Mouse (Mus musculus): Measurements from ENCODE around the gene Tmc8. TPM values are rescaled to one million over a fixed set of nuclear protein-coding genes. Genes with fewer than 3 reads are reported as not detected.
A peak's percentile ranks its signal among the peaks of the same experiment; 100 is the strongest.
"Not testable (repeated sequence)": the region's sequence is repeated elsewhere in the genome, so short reads cannot be mapped to it uniquely, and the experiment has no call there.

Gene Tmc8
- polyA plus RNA-seq, 1 experiment from 2014 or later, result 10.0 TPM

GRCm38 (mm10) chr11:117828149-117828887, 46.4 kb downstream of the Tmc8 start:
- H3K4me2 ChIP-seq (replicated peaks; ENCODE audit: low read depth), result no peak overlapping the region
- no peaks in the 10 kb centered on the region for H3K9me3 ChIP-seq (ENCODE audit: control insufficient read depth, low read length)
- no peaks in the 10 kb centered on the region for H3K27me3 ChIP-seq (ENCODE audit: control insufficient read depth, insufficient read depth, low read length)
- peak overlapping the region; percentile 87 for H3K27ac ChIP-seq (replicated peaks)
- peaks cover 10% of the 10 kb centered on the region for H3K4me1 ChIP-seq (replicated peaks; ENCODE audit: control insufficient read depth, insufficient read depth)
- H3K36me3 ChIP-seq (ENCODE audit: control insufficient read depth, insufficient read depth, low read length), result no peaks in the 10 kb centered on the region
- TF ChIP-seq CTCF (IDR thresholded peaks at IDR 0.05; ENCODE audit: low read depth) (no peak), EP300 (optimal IDR thresholded peaks at IDR 0.05) (no peak)
- no peak for ATAC-seq (ENCODE audit: low FRiP score, low TSS enrichment)
- peak overlapping the region; percentile 31; the same call in 1 of the 2 replicates for H3K9ac ChIP-seq (ENCODE audit: low read length)
- 53% methylated on average over 18 of the region's 18 CpGs for WGBS
- peak; percentile 70 for DNase-seq (ENCODE audit: low spot score)
- no peak overlapping the region for H3K4me3 ChIP-seq (ENCODE audit: low read depth, low read length)

- Histone ChIP-seq H3K4me2 (replicated peaks; ENCODE audit: low read depth) (no peak overlapping the region), H3K36me3 (ENCODE audit: control insufficient read depth, insufficient read depth, low read length) (no peaks in the 10 kb centered on the region), H3K4me1 (replicated peaks; ENCODE audit: control insufficient read depth, insufficient read depth) (peaks cover 10% of the 10 kb centered on the region), H3K27ac (replicated peaks) (peak overlapping the region; percentile 87), H3K27me3 (ENCODE audit: control insufficient read depth, insufficient read depth, low read length) (no peaks in the 10 kb centered on the region), H3K9me3 (ENCODE audit: control insufficient read depth, low read length) (no peaks in the 10 kb centered on the region), H3K4me3 (ENCODE audit: low read depth, low read length) (no peak overlapping the region), H3K9ac (ENCODE audit: low read length) (peak overlapping the region; percentile 31; the same call in 1 of the 2 replicates)
- no peak for TF ChIP-seq EP300 (optimal IDR thresholded peaks at IDR 0.05)
- TF ChIP-seq CTCF (IDR thresholded peaks at IDR 0.05; ENCODE audit: low read depth), result no peak
- no peak for ATAC-seq (ENCODE audit: low FRiP score, low TSS enrichment)
- DNase-seq (ENCODE audit: low spot score), result peak; percentile 69
- WGBS, result 29% methylated on average over 9 of the region's 9 CpGs
Observed at GRCm38 (mm10) chr11:117828888-117829604, 47.2 kb downstream of the Tmc8 start.

- DNase-seq (ENCODE audit: low spot score) (no peak), ATAC-seq (ENCODE audit: low FRiP score, low TSS enrichment) (no peak)
- Histone ChIP-seq H3K27me3 (ENCODE audit: control insufficient read depth, insufficient read depth, low read length) (no peaks in the 10 kb centered on the region), H3K4me3 (ENCODE audit: low read depth, low read length) (no peak overlapping the region), H3K9ac (ENCODE audit: low read length) (no peak overlapping the region), H3K4me2 (replicated peaks; ENCODE audit: low read depth) (no peak overlapping the region), H3K9me3 (ENCODE audit: control insufficient read depth, low read length) (no peaks in the 10 kb centered on the region), H3K27ac (replicated peaks) (peak overlapping the region; percentile 87), H3K4me1 (replicated peaks; ENCODE audit: control insufficient read depth, insufficient read depth) (peaks cover 10% of the 10 kb centered on the region), H3K36me3 (ENCODE audit: control insufficient read depth, insufficient read depth, low read length) (no peaks in the 10 kb centered on the region)
- no peak for TF ChIP-seq EP300 (optimal IDR thresholded peaks at IDR 0.05)
- TF ChIP-seq CTCF (IDR thresholded peaks at IDR 0.05; ENCODE audit: low read depth), result no peak
- WGBS, result 47% methylated on average over 2 of the region's 2 CpGs
Observed at GRCm38 (mm10) chr11:117829671-117830215, 47.9 kb downstream of the Tmc8 start.

GRCm38 (mm10) chr11:117830401-117830800, 48.5 kb downstream of the Tmc8 start:
- Histone ChIP-seq H3K27me3 (ENCODE audit: control insufficient read depth, insufficient read depth, low read length) (no peaks in the 10 kb centered on the region), H3K9ac (ENCODE audit: low read length) (no peak overlapping the region), H3K27ac (replicated peaks) (peak overlapping the region; percentile 87), H3K4me1 (replicated peaks; ENCODE audit: control insufficient read depth, insufficient read depth) (peaks cover 10% of the 10 kb centered on the region), H3K9me3 (ENCODE audit: control insufficient read depth, low read length) (no peaks in the 10 kb centered on the region), H3K4me3 (ENCODE audit: low read depth, low read length) (no peak overlapping the region), H3K36me3 (ENCODE audit: control insufficient read depth, insufficient read depth, low read length) (no peaks in the 10 kb centered on the region), H3K4me2 (replicated peaks; ENCODE audit: low read depth) (no peak overlapping the region)
- TF ChIP-seq CTCF (IDR thresholded peaks at IDR 0.05; ENCODE audit: low read depth) (no peak), EP300 (optimal IDR thresholded peaks at IDR 0.05) (no peak)
- no peak for DNase-seq (ENCODE audit: low spot score)
- ATAC-seq (ENCODE audit: low FRiP score, low TSS enrichment), result peak; percentile 9; the same call in 1 of the 2 replicates
- WGBS, result 50% methylated on average over 9 of the region's 9 CpGs

- peak; percentile 69 for ATAC-seq (ENCODE audit: low FRiP score, low TSS enrichment)
- H3K9me3 ChIP-seq (ENCODE audit: control insufficient read depth, low read length), result no peaks in the 10 kb centered on the region
- peak; percentile 89 for DNase-seq (ENCODE audit: low spot score)
- H3K4me1 ChIP-seq (replicated peaks; ENCODE audit: control insufficient read depth, insufficient read depth), result peaks cover 10% of the 10 kb centered on the region
- H3K4me3 ChIP-seq (ENCODE audit: low read depth, low read length), result peak overlapping the region; percentile 19
- TF ChIP-seq CTCF (IDR thresholded peaks at IDR 0.05; ENCODE audit: low read depth), result peak; percentile 85
- TF ChIP-seq EP300 (optimal IDR thresholded peaks at IDR 0.05), result no peak
- H3K27me3 ChIP-seq (ENCODE audit: control insufficient read depth, insufficient read depth, low read length), result no peaks in the 10 kb centered on the region
- H3K27ac ChIP-seq (replicated peaks), result peak overlapping the region; percentile 49
- H3K9ac ChIP-seq (ENCODE audit: low read length), result no peak overlapping the region
- H3K36me3 ChIP-seq (ENCODE audit: control insufficient read depth, insufficient read depth, low read length), result no peaks in the 10 kb centered on the region
- 24% methylated on average over 28 of the region's 28 CpGs for WGBS
- H3K4me2 ChIP-seq (replicated peaks; ENCODE audit: low read depth), result peak overlapping the region; percentile 49
Observed at GRCm38 (mm10) chr11:117832086-117832969, 50.5 kb downstream of the Tmc8 start.

GRCm38 (mm10) chr11:117833509-117833908, 51.6 kb downstream of the Tmc8 start:
- not testable (repeated sequence) for H3K36me3 ChIP-seq (ENCODE audit: control insufficient read depth, insufficient read depth, low read length); H3K4me1 ChIP-seq (replicated peaks; ENCODE audit: control insufficient read depth, insufficient read depth); H3K4me2 ChIP-seq (replicated peaks; ENCODE audit: low read depth); ATAC-seq (ENCODE audit: low FRiP score, low TSS enrichment); H3K9ac ChIP-seq (ENCODE audit: low read length); H3K4me3 ChIP-seq (ENCODE audit: low read depth, low read length); H3K27me3 ChIP-seq (ENCODE audit: control insufficient read depth, insufficient read depth, low read length); DNase-seq (ENCODE audit: low spot score); H3K9me3 ChIP-seq (ENCODE audit: control insufficient read depth, low read length); H3K27ac ChIP-seq (replicated peaks)
- WGBS, result 90% methylated on average over 4 of the region's 6 CpGs
